Mouse (Mus musculus) forebrain, embryonic 13.5 days (tissue): ENCODE results near the gene Cadm1. TPM values are rescaled to one million over a fixed set of nuclear protein-coding genes. Genes with fewer than 3 reads are reported as not detected.

Experiments used
- ATAC-seq: fragments of 200-750 bp; cut with Nextera tagmentation; 2 replicates; pipeline ENCODE4 v1.8.0; 2017
- H3K27ac ChIP-seq: fragments of 300-500 bp; sonication (generic); 2 replicates; pipeline ENCODE4 v1.5.1; 2015; ENCODE audit warnings: inconsistent platforms, mild to moderate bottlenecking, moderate library complexity
- H3K27me3 ChIP-seq: fragments of 300-500 bp; sonication (generic); 2 replicates; pipeline ENCODE4 v1.6.1; 2015; ENCODE audit warnings: mild to moderate bottlenecking, inconsistent platforms
- H3K36me3 ChIP-seq: fragments of 300-500 bp; sonication (generic); 2 replicates; pipeline ENCODE4 v1.6.1; 2015; ENCODE audit warnings: mild to moderate bottlenecking, inconsistent platforms; ENCODE audit not compliant: poor library complexity, severe bottlenecking
- H3K4me1 ChIP-seq: fragments of 300-500 bp; sonication (generic); 2 replicates; pipeline ENCODE4 v1.6.1; 2015; ENCODE audit warnings: inconsistent platforms
- H3K4me2 ChIP-seq: fragments of 300-500 bp; sonication (generic); 2 replicates; pipeline ENCODE4 v1.6.1; 2015; ENCODE audit warnings: inconsistent platforms, mild to moderate bottlenecking, moderate library complexity
- H3K4me3 ChIP-seq: fragments of 300-500 bp; sonication (generic); 2 replicates; pipeline ENCODE4 v1.5.1; 2015; ENCODE audit warnings: mild to moderate bottlenecking, inconsistent platforms
- H3K9ac ChIP-seq: fragments of 300-500 bp; sonication (generic); 2 replicates; pipeline ENCODE4 v1.6.1; 2015; ENCODE audit warnings: mild to moderate bottlenecking, inconsistent platforms
- H3K9me3 ChIP-seq: fragments of 300-500 bp; sonication (generic); replicated peaks from 2 replicates; pipeline ENCODE4 v1.6.1; 2016; ENCODE audit warnings: inconsistent platforms
- WGBS: fragments of 180-500 bp; shearing (Covaris S2); methylation state at CpG from one replicate; pipeline ENCODE4 v1.1.7; 2015; 5-methylcytosine and 5-hydroxymethylcytosine counted together
- polyA plus RNA-seq: library from polyadenylated mRNA; unstranded; fragments of >200 nt; fragmentation: Nextera tagmentation; extraction: Ambion mirVana; gene quantifications from 2 replicates; pipeline ENCODE4 v1.2.1, GENCODE M21; 2015

Cadm1 gene
- polyA plus RNA-seq, 1 experiment from 2014 or later = 140 TPM

GRCm38 (mm10) chr9:47612894-47613412 lies 83.0 kb downstream of the Cadm1 start:
- H3K4me2 ChIP-seq = no peak overlapping the region
- no peaks in the 10 kb centered on the region for H3K27me3 ChIP-seq
- no peak for ATAC-seq
- no peak overlapping the region for H3K27ac ChIP-seq
- no peaks in the 10 kb centered on the region for H3K9me3 ChIP-seq
- H3K9ac ChIP-seq = no peak overlapping the region
- H3K4me3 ChIP-seq = no peak overlapping the region
- H3K4me1 ChIP-seq = peaks cover 70% of the 10 kb centered on the region
- 82% methylated on average over 13 of the region's 13 CpGs for WGBS
- no peaks in the 10 kb centered on the region for H3K36me3 ChIP-seq

- WGBS = 75% methylated on average over 6 of the region's 6 CpGs
These were observed 85.1 kb downstream of the Cadm1 start for GRCm38 (mm10) chr9:47615049-47615448.

GRCm38 (mm10) chr9:47616391-47616790 lies 86.4 kb downstream of the Cadm1 start:
- H3K27me3 ChIP-seq = no peaks in the 10 kb centered on the region
- 79% methylated on average over 4 of the region's 4 CpGs for WGBS

More at GRCm38 (mm10) chr9:47615049-47615448, 85.1 kb downstream of the Cadm1 start:
- no peak overlapping the region for H3K9ac ChIP-seq
- no peaks in the 10 kb centered on the region for H3K27me3 ChIP-seq
- peaks cover 51% of the 10 kb centered on the region for H3K4me1 ChIP-seq
- H3K27ac ChIP-seq = no peak overlapping the region
- ATAC-seq = no peak
- no peaks in the 10 kb centered on the region for H3K9me3 ChIP-seq
- no peak overlapping the region for H3K4me3 ChIP-seq
- no peaks in the 10 kb centered on the region for H3K36me3 ChIP-seq
- no peak overlapping the region for H3K4me2 ChIP-seq

GRCm38 (mm10) chr9:47619501-47620029 lies 89.6 kb downstream of the Cadm1 start:
- H3K36me3 ChIP-seq = no peaks in the 10 kb centered on the region
- no peak overlapping the region for H3K4me2 ChIP-seq
- H3K9me3 ChIP-seq = no peaks in the 10 kb centered on the region
- H3K27me3 ChIP-seq = no peaks in the 10 kb centered on the region
- ATAC-seq = no peak
- no peak overlapping the region for H3K4me3 ChIP-seq
- H3K27ac ChIP-seq = no peak overlapping the region
- peaks cover 57% of the 10 kb centered on the region for H3K4me1 ChIP-seq
- H3K9ac ChIP-seq = no peak overlapping the region
- 78% methylated on average over 8 of the region's 8 CpGs for WGBS

More at GRCm38 (mm10) chr9:47616391-47616790, 86.4 kb downstream of the Cadm1 start:
- peaks cover 48% of the 10 kb centered on the region for H3K4me1 ChIP-seq
- no peaks in the 10 kb centered on the region for H3K9me3 ChIP-seq
- no peak overlapping the region for H3K9ac ChIP-seq
- ATAC-seq = no peak
- no peak overlapping the region for H3K27ac ChIP-seq
- no peaks in the 10 kb centered on the region for H3K36me3 ChIP-seq
- H3K4me2 ChIP-seq = no peak overlapping the region
- no peak overlapping the region for H3K4me3 ChIP-seq

GRCm38 (mm10) chr9:47623447-47624445 lies 93.8 kb downstream of the Cadm1 start:
- Histone ChIP-seq H3K27me3 (no peaks in the 10 kb centered on the region), H3K4me1 (peaks cover 44% of the 10 kb centered on the region), H3K9ac (no peak overlapping the region), H3K4me2 (peak overlapping the region; percentile 1; the same call in 1 of the 2 replicates), H3K36me3 (no peaks in the 10 kb centered on the region), H3K9me3 (no peaks in the 10 kb centered on the region), H3K4me3 (no peak overlapping the region), H3K27ac (peak overlapping the region; percentile 32)
- peak; percentile 73 for ATAC-seq
- 39% methylated on average over 12 of the region's 12 CpGs for WGBS

GRCm38 (mm10) chr9:47624565-47625520 lies 94.9 kb downstream of the Cadm1 start:
- no peaks in the 10 kb centered on the region for H3K9me3 ChIP-seq

GRCm38 (mm10) chr9:47625621-47626210 lies 95.7 kb downstream of the Cadm1 start:
- 83% methylated on average over 7 of the region's 7 CpGs for WGBS
- H3K9ac ChIP-seq = no peak overlapping the region
- H3K36me3 ChIP-seq = no peaks in the 10 kb centered on the region
- H3K27ac ChIP-seq = no peak overlapping the region
- no peak for ATAC-seq
- H3K9me3 ChIP-seq = no peaks in the 10 kb centered on the region
- no peaks in the 10 kb centered on the region for H3K27me3 ChIP-seq
- no peak overlapping the region for H3K4me2 ChIP-seq
- peaks cover 44% of the 10 kb centered on the region for H3K4me1 ChIP-seq
- H3K4me3 ChIP-seq = no peak overlapping the region

More at GRCm38 (mm10) chr9:47624565-47625520, 94.9 kb downstream of the Cadm1 start:
- Histone ChIP-seq H3K27me3 (no peaks in the 10 kb centered on the region), H3K36me3 (no peaks in the 10 kb centered on the region), H3K9ac (no peak overlapping the region), H3K4me2 (no peak overlapping the region), H3K4me3 (no peak overlapping the region), H3K4me1 (peaks cover 44% of the 10 kb centered on the region), H3K27ac (no peak overlapping the region; the same call in 1 of the 2 replicates)
- no peak for ATAC-seq
- 87% methylated on average over 17 of the region's 17 CpGs for WGBS

GRCm38 (mm10) chr9:47627966-47628365 lies 98.0 kb downstream of the Cadm1 start:
- no peaks in the 10 kb centered on the region for H3K9me3 ChIP-seq
- H3K27me3 ChIP-seq = no peaks in the 10 kb centered on the region
- no peak overlapping the region for H3K9ac ChIP-seq
- no peak for ATAC-seq
- no peak overlapping the region for H3K4me3 ChIP-seq
- no peak overlapping the region for H3K4me2 ChIP-seq
- peaks cover 26% of the 10 kb centered on the region for H3K4me1 ChIP-seq
- WGBS = 97% methylated on average over 2 of the region's 2 CpGs
- H3K27ac ChIP-seq = no peak overlapping the region
- H3K36me3 ChIP-seq = no peaks in the 10 kb centered on the region

- Histone ChIP-seq H3K36me3 (no peaks in the 10 kb centered on the region), H3K27ac (no peak overlapping the region)
These were observed 98.6 kb downstream of the Cadm1 start for GRCm38 (mm10) chr9:47628550-47628949.

GRCm38 (mm10) chr9:47634695-47635094 lies 104.7 kb downstream of the Cadm1 start:
- no peak for ATAC-seq
- H3K27ac ChIP-seq = no peak overlapping the region
- H3K4me2 ChIP-seq = no peak overlapping the region
- H3K4me3 ChIP-seq = no peak overlapping the region
- H3K9ac ChIP-seq = no peak overlapping the region
- 75% methylated on average over 3 of the region's 3 CpGs for WGBS
- H3K27me3 ChIP-seq = no peaks in the 10 kb centered on the region
- no peaks in the 10 kb centered on the region for H3K36me3 ChIP-seq
- peaks cover 37% of the 10 kb centered on the region for H3K4me1 ChIP-seq
- H3K9me3 ChIP-seq = no peaks in the 10 kb centered on the region

More at GRCm38 (mm10) chr9:47628550-47628949, 98.6 kb downstream of the Cadm1 start:
- Histone ChIP-seq H3K4me1 (peaks cover 21% of the 10 kb centered on the region), H3K4me3 (no peak overlapping the region), H3K9me3 (no peaks in the 10 kb centered on the region), H3K9ac (no peak overlapping the region), H3K4me2 (no peak overlapping the region), H3K27me3 (no peaks in the 10 kb centered on the region)
- ATAC-seq = no peak
- WGBS = 79% methylated on average over 1 of the region's 1 CpGs

- 76% methylated on average over 4 of the region's 4 CpGs for WGBS
- no peaks in the 10 kb centered on the region for H3K36me3 ChIP-seq
- ATAC-seq = no peak
- no peaks in the 10 kb centered on the region for H3K9me3 ChIP-seq
- no peak overlapping the region for H3K27ac ChIP-seq
- H3K4me1 ChIP-seq = peaks cover 16% of the 10 kb centered on the region
- H3K4me3 ChIP-seq = no peak overlapping the region
- no peaks in the 10 kb centered on the region for H3K27me3 ChIP-seq
- no peak overlapping the region for H3K4me2 ChIP-seq
- H3K9ac ChIP-seq = no peak overlapping the region
These were observed 112.7 kb downstream of the Cadm1 start for GRCm38 (mm10) chr9:47642663-47643062.
